Mouse (Mus musculus) central nervous system, embryonic 11.5 days (tissue): ENCODE measurements around the gene Krt20. TPM values are rescaled to one million over a fixed set of nuclear protein-coding genes. Genes with fewer than 3 reads are reported as not detected.

Source experiments
- polyA plus RNA-seq: library from polyadenylated mRNA; depleted of rRNA; stranded (reverse); fragments of >200 nt; gene quantifications from 2 replicates; pipeline ENCODE4 v1.2.3, GENCODE M21; 2012; rRNA removed

Gene Krt20
- 1.1 and 2.3 TPM in 2 replicates for polyA plus RNA-seq

GRCm38 (mm10) chr11:99437972-99438371 is at the start of gene Krt20:
Krt20 (minus strand) TSS chr11:99438150.

GRCm38 (mm10) chr11:99422159-99422558 is 15.8 kb downstream of the Krt20 start, which contains the start of gene Krt12:
Krt12 (minus strand) TSS chr11:99422259.

GRCm38 (mm10) chr11:99389264-99389663 is 48.7 kb downstream of the Krt20 start, which contains the start of gene Krt10:
Krt10 (minus strand) TSS chr11:99389364.

Other genes with a start within 250 kb of the Krt20 start
- gene Smarce1, start 207.1 kb downstream of the Krt20 start, polyA plus RNA-seq = 429 and 695 TPM in 2 replicates
- 0.22 and 0.40 TPM in 2 replicates for gene Krt222, start 194.1 kb downstream of the Krt20 start, polyA plus RNA-seq
- 0.31 TPM in 1 of 2 replicates, not detected in the other for gene Krt24, start 152.9 kb downstream of the Krt20 start, polyA plus RNA-seq
- gene Krt25, start 115.2 kb downstream of the Krt20 start, polyA plus RNA-seq = 0.02 and 0.07 TPM in 2 replicates
- gene Krt26, start 100.2 kb downstream of the Krt20 start, polyA plus RNA-seq = 0.12 and 0.25 TPM in 2 replicates
- gene Krt27, start 87.0 kb downstream of the Krt20 start, polyA plus RNA-seq = 0.02 TPM in 1 of 2 replicates, not detected in the other
- gene Krt28, start 63.2 kb downstream of the Krt20 start, polyA plus RNA-seq = 0.24 and 0.30 TPM in 2 replicates
- gene Krt10, start 48.8 kb downstream of the Krt20 start, polyA plus RNA-seq = 5.6 and 10.6 TPM in 2 replicates
- gene Krt12, start 15.9 kb downstream of the Krt20 start, polyA plus RNA-seq = 0.04 TPM in 1 of 2 replicates, not detected in the other
- 0.08 and 0.14 TPM in 2 replicates for gene Krt23, start 55.0 kb upstream of the Krt20 start, polyA plus RNA-seq
- gene Krt39, start 83.2 kb upstream of the Krt20 start, polyA plus RNA-seq = not detected in 2 replicates
- gene Krt40, start 105.0 kb upstream of the Krt20 start, polyA plus RNA-seq = 0.07 TPM in 1 of 2 replicates, not detected in the other
- gene Krtap3-3, start 112.7 kb upstream of the Krt20 start, polyA plus RNA-seq = not detected in 2 replicates
- gene Krtap3-2, start 118.7 kb upstream of the Krt20 start, polyA plus RNA-seq = not detected in 2 replicates
- gene Gm11939, start 121.3 kb upstream of the Krt20 start, polyA plus RNA-seq = not detected in 2 replicates
- not detected in 2 replicates for gene Krtap3-1, start 128.5 kb upstream of the Krt20 start, polyA plus RNA-seq
- not detected in 2 replicates for gene Krtap1-5, start 142.9 kb upstream of the Krt20 start, polyA plus RNA-seq
- gene Krtap1-4, start 145.5 kb upstream of the Krt20 start, polyA plus RNA-seq = not detected in 2 replicates
- gene Krtap1-3, start 153.2 kb upstream of the Krt20 start, polyA plus RNA-seq = not detected in 2 replicates
- not detected in 2 replicates for gene Krtap9-3, start 160.0 kb upstream of the Krt20 start, polyA plus RNA-seq
- not detected in 2 replicates for gene Gm11938, start 165.2 kb upstream of the Krt20 start, polyA plus RNA-seq
- gene Gm11937, start 172.0 kb upstream of the Krt20 start, polyA plus RNA-seq = not detected in 2 replicates
- not detected in 2 replicates for gene Krtap2-4, start 176.7 kb upstream of the Krt20 start, polyA plus RNA-seq
- gene Gm11562, start 182.3 kb upstream of the Krt20 start, polyA plus RNA-seq = not detected in 2 replicates
- gene Krtap4-1, start 190.1 kb upstream of the Krt20 start, polyA plus RNA-seq = not detected in 2 replicates
- not detected in 2 replicates for gene Krtap4-2, start 196.9 kb upstream of the Krt20 start, polyA plus RNA-seq
- gene Krtap4-7, start 205.9 kb upstream of the Krt20 start, polyA plus RNA-seq = not detected in 2 replicates
- gene Gm11555, start 212.1 kb upstream of the Krt20 start, polyA plus RNA-seq = not detected in 2 replicates
- not detected in 2 replicates for gene Gm11563, start 220.8 kb upstream of the Krt20 start, polyA plus RNA-seq
- not detected in 2 replicates for gene Krtap4-6, start 227.8 kb upstream of the Krt20 start, polyA plus RNA-seq